Mouse (Mus musculus): ENCODE data around the gene Meis2. TPM values are rescaled to one million over a fixed set of nuclear protein-coding genes. Genes with fewer than 3 reads are reported as not detected.

Gene Meis2
- polyA plus RNA-seq, 1 experiment from 2014 or later = 139 TPM

DNA sequence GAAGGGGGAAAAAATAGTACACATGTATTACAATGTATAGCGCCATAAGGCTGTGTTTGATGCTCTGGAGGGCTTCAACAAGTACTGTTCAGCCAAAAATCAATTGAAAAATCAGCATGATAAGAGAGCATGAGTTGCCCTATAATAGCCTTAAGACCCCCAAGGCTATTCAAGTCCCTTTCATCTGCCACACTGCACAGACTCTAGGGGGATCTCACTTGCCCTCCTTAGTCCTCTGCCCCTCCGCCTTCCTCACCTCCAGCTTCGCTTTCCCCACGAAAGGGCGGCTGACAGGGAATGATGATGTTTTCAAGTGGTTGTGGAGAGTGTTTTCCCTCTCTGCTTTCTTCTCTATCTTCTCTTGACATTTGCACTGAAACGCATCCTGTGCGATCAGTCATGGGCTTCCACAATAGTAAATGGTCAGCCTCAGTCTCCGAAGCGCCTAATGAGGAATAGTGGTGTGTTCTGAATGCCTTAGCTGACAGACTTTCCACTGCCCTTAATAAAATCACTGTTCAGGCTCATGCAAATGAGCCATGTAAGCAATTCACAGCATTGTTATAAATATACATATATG, 23.9 kb downstream of the Meis2 start:
- peak overlapping the region; percentile 56 for H3K27ac ChIP-seq
- H3K4me1 ChIP-seq (replicated peaks) = peaks cover 32% of the 10 kb centered on the region
- no peak overlapping the region for H3K4me3 ChIP-seq
- no peaks in the 10 kb centered on the region for H3K27me3 ChIP-seq
- 47% methylated on average over 9 of the region's 9 CpGs for WGBS
- 0 out of 2 replicates have a peak, but pooled peaks have one; percentile 7 for ATAC-seq (ENCODE audit: low FRiP score)
- no peaks in the 10 kb centered on the region for H3K9me3 ChIP-seq
- H3K9ac ChIP-seq = no peak overlapping the region
- peak overlapping the region; percentile 25; the same call in 1 of the 2 replicates for H3K4me2 ChIP-seq
- H3K36me3 ChIP-seq = peaks cover 24% of the 10 kb centered on the region

DNA sequence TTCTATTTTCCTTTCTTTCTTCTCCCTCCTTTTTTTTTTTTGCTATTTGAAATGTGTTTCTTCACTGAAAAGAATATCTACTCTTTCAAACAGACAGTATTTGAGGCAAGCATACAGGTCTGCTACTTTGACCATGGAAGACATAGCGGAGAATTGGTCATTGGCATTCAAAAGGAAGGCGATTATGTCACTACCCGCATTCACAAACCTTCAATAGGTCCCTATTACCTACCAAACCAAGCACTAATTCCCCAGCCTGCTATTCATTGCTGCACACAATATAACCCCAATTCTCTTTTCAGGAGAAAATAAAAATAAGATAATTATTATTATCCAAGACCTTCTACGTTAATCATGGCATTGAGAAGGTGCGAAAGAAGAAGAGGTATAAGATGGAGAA, 30.3 kb downstream of the Meis2 start:
- Histone ChIP-seq H3K4me1 (replicated peaks) (no peaks in the 10 kb centered on the region), H3K9me3 (no peaks in the 10 kb centered on the region), H3K4me2 (no peak overlapping the region), H3K9ac (no peak overlapping the region), H3K27me3 (no peaks in the 10 kb centered on the region), H3K27ac (no peak overlapping the region), H3K36me3 (peaks cover 38% of the 10 kb centered on the region), H3K4me3 (no peak overlapping the region)
- ATAC-seq (ENCODE audit: low FRiP score) = no peak
- WGBS = 89% methylated on average over 5 of the region's 5 CpGs

DNA sequence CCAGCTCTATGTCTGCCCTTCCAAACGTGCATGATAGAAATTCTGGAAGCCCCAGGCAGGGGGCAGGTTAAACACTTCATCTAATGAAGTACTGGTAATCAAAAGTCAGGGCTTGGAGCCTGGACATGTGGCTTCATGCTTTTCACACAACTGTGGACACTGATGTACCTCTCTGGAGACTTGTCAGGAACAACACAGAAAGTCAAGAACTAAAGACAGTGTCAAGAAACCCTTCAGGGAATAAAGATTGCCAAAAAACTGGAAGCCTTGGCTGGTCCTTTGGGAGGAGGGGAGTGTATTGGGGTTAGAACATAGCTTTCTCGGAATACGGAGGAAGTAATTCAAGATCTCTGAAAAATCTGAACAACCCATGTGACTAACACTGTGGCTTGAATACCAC, 37.5 kb downstream of the Meis2 start:
- Histone ChIP-seq H3K36me3 (peaks cover 22% of the 10 kb centered on the region), H3K4me2 (no peak overlapping the region), H3K27me3 (no peaks in the 10 kb centered on the region), H3K27ac (no peak overlapping the region), H3K9me3 (no peaks in the 10 kb centered on the region), H3K9ac (no peak overlapping the region), H3K4me3 (no peak overlapping the region), H3K4me1 (replicated peaks) (peaks cover 6% of the 10 kb centered on the region; the same call in 1 of the 2 replicates)
- no peak for ATAC-seq (ENCODE audit: low FRiP score)
- WGBS = 65% methylated on average over 3 of the region's 3 CpGs

DNA sequence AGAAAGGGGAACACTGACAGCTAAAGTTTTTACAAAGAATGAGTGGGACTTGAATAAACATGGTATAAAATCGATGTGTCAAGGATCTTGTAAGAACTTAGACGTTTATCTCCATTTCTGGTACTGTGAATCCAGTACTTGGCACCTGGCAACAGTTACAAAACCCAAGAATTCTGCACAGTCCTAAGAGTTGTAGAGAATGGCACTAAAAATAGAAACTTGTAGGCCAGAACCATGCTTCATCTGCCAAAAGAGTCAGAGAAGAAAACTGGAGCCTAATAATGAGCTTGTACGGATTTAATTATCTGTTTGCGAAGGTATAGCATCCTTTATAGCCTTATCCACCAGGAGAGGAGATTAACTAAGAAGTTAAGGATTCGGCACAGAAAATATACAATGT, 42.8 kb downstream of the Meis2 start:
- Histone ChIP-seq H3K9me3 (no peaks in the 10 kb centered on the region), H3K27me3 (no peaks in the 10 kb centered on the region), H3K4me1 (replicated peaks) (peaks cover 47% of the 10 kb centered on the region), H3K36me3 (peaks cover 9% of the 10 kb centered on the region), H3K27ac (no peak overlapping the region), H3K9ac (no peak overlapping the region), H3K4me2 (no peak overlapping the region), H3K4me3 (no peak overlapping the region)
- WGBS = 81% methylated on average over 5 of the region's 5 CpGs
- no peak for ATAC-seq (ENCODE audit: low FRiP score)

DNA sequence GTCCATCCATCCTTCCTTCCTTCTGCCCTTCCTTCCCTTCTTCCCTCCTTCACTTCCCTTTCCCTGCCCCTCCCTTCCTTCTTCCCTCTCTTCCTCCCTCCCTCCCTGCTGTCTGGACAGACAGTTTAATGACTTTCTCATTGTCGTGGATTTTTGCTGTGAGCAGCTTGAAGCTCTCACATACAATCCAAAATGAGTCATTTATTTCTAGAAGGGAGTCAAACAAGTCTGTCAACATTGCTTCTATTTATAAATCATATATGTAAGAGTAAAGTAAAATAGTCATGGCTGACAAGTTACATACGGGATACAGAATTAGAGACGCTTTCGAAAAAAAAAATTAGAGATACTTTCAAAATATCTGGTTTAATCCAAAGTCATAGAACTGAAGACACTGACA, 43.7 kb downstream of the Meis2 start:
- Histone ChIP-seq H3K9me3 (no peaks in the 10 kb centered on the region), H3K9ac (no peak overlapping the region), H3K27ac (0 out of 2 replicates have a peak overlapping the region, but pooled peaks have one; percentile 86), H3K27me3 (no peaks in the 10 kb centered on the region), H3K36me3 (peaks cover 11% of the 10 kb centered on the region), H3K4me1 (replicated peaks) (peaks cover 49% of the 10 kb centered on the region), H3K4me2 (no peak overlapping the region), H3K4me3 (no peak overlapping the region)
- no peak for ATAC-seq (ENCODE audit: low FRiP score)
- 65% methylated on average over 4 of the region's 4 CpGs for WGBS

DNA sequence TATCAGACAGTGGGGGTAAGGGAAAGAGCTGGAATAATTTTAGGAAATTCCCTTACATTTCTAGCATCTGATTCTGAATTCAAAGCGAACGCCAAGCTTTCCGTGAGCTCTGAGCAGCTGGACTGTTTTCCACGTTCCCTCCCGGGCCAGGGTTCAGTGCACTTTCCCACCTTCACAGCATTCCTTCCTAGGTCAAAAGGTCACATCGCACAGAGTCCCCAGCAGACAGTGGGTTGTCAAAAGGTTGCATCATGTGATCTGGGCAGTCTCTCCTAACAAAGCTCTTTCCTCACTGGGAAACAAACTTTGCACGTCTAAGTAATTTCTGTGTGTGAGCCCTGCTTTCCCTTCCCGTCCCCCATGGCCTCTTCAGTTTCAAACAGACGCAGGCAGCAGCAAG, 44.6 kb downstream of the Meis2 start:
- no peak for ATAC-seq (ENCODE audit: low FRiP score)

DNA sequence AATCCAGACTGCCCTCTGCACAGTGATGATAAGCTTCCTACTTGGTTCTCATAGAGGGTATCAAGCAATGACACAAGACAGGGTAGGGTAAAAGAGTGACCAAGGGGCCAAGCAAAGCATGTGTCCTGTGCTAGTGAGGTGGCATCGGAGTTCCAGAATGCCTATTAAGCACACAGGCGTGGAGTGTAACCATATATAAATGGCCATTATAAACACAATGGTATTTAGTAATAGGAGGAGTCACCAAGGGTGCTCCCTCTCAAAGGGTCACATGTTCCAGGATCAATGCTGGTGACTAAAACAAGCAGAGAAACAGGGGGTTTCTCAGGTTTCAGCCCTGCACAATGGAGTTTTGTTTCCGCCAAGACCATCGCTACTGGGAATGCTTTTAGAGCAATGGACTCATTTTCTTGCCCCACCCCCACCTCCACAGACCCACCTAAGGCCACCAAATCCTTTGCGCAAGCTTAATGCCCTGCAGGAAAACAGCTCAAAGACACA, 45.1 kb downstream of the Meis2 start:
- Histone ChIP-seq H3K9ac (peak overlapping the region; percentile 49), H3K27ac (peak overlapping the region; percentile 86), H3K9me3 (no peaks in the 10 kb centered on the region), H3K27me3 (no peaks in the 10 kb centered on the region), H3K4me2 (peak overlapping the region; percentile 37), H3K4me3 (no peak overlapping the region), H3K4me1 (replicated peaks) (peaks cover 49% of the 10 kb centered on the region), H3K36me3 (peaks cover 11% of the 10 kb centered on the region)
- ATAC-seq (ENCODE audit: low FRiP score) = peak; percentile 59
- 4% methylated on average over 5 of the region's 5 CpGs for WGBS

More for the DNA sequence above, 44.6 kb downstream of the Meis2 start:
- Histone ChIP-seq H3K9me3 (no peaks in the 10 kb centered on the region), H3K27ac (peak overlapping the region; percentile 86), H3K4me3 (no peak overlapping the region), H3K36me3 (peaks cover 11% of the 10 kb centered on the region), H3K4me2 (peak overlapping the region; percentile 37), H3K9ac (peak overlapping the region; percentile 49), H3K4me1 (replicated peaks) (peaks cover 49% of the 10 kb centered on the region), H3K27me3 (no peaks in the 10 kb centered on the region)
- WGBS = 4% methylated on average over 9 of the region's 9 CpGs

DNA sequence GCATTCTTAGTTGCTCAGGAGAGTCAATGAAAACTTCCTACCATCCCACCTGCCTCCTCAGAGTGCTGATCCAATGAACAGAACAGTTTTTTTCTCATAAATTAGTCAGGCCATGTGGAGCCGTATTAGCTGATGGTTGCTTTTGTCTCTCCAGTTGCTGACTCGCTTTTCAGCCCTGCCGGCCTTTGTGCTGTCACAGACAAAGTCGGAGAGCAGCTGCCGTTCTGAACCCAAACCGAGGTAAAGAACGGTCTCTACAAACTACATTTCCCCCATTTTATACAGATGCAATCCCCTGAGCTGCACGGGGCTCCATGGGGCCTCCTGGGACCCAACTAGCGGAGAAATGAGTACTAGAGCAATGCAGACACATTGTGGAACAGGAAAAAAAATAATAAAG, 45.7 kb downstream of the Meis2 start:
- peaks cover 8% of the 10 kb centered on the region for H3K36me3 ChIP-seq
- ATAC-seq (ENCODE audit: low FRiP score) = peak; percentile 34; the same call in 1 of the 2 replicates
- no peak overlapping the region for H3K4me3 ChIP-seq
- peak overlapping the region; percentile 86 for H3K27ac ChIP-seq
- peak overlapping the region; percentile 49 for H3K9ac ChIP-seq
- no peaks in the 10 kb centered on the region for H3K27me3 ChIP-seq
- 15% methylated on average over 9 of the region's 9 CpGs for WGBS
- peak overlapping the region; percentile 37 for H3K4me2 ChIP-seq
- H3K9me3 ChIP-seq = no peaks in the 10 kb centered on the region
- H3K4me1 ChIP-seq (replicated peaks) = peaks cover 49% of the 10 kb centered on the region

DNA sequence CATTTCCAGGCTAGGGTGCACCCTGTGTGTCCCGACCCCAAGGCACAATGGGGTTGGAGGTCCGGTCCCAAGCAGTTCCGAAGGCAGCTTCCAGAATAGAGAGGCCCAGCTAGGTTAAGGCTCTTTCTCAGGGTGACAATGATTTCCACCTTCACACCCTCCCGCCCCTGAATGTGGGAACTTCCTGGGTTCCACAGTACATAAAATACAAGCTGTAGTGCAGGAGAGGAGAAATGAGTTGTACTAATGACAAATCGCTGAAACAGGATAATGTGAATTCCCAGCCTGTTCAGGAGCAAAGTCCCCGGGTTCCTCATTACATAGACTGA, 46.2 kb downstream of the Meis2 start:
- Histone ChIP-seq H3K36me3 (peaks cover 5% of the 10 kb centered on the region; the same call in 1 of the 2 replicates), H3K9ac (0 out of 2 replicates have a peak overlapping the region, but pooled peaks have one; percentile 1), H3K4me3 (no peak overlapping the region), H3K4me2 (peak overlapping the region; percentile 37; the same call in 1 of the 2 replicates), H3K9me3 (no peaks in the 10 kb centered on the region), H3K27ac (peak overlapping the region; percentile 86), H3K27me3 (no peaks in the 10 kb centered on the region), H3K4me1 (replicated peaks) (peaks cover 49% of the 10 kb centered on the region)
- peak; percentile 50 for ATAC-seq (ENCODE audit: low FRiP score)
- 15% methylated on average over 6 of the region's 6 CpGs for WGBS

DNA sequence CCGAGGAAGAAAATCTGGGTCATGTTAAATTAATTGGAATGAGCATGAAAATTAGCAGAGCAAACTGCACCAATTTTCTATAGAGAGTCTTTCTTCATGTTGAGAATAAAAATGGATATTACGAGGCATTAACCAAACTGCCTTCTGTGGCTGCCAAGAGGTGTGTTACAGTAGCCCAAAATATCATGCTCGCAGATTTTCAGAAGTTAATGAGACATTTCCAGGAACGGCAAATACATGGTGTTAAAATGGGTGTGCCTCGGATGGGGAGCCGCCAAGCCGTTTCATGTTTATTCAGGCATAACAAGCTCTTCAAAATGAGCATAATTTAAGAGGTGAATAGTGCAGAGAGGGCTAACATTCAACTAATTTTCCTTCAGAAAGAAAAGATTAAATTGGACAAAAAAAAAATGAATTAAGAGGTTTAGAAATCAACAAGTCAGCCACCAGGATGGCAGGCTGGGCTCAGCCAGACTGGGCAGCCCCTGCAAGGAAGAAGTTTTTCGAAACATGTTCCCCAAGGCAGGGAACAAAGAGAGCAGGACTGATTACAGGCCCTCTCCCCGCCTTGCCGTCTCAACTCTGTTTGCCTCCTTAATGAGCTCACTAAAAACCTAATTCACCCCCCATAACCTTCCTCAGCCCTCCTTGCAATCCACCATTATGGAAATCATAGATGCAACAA, 46.7 kb downstream of the Meis2 start:
- Histone ChIP-seq H3K36me3 (peaks cover 5% of the 10 kb centered on the region; the same call in 1 of the 2 replicates), H3K27me3 (no peaks in the 10 kb centered on the region), H3K9ac (0 out of 2 replicates have a peak overlapping the region, but pooled peaks have one; percentile 1), H3K4me1 (replicated peaks) (peaks cover 46% of the 10 kb centered on the region), H3K9me3 (no peaks in the 10 kb centered on the region), H3K4me3 (no peak overlapping the region), H3K27ac (peak overlapping the region; percentile 86), H3K4me2 (peak overlapping the region; percentile 37; the same call in 1 of the 2 replicates)
- no peak for ATAC-seq (ENCODE audit: low FRiP score)
- WGBS = 25% methylated on average over 10 of the region's 10 CpGs

DNA sequence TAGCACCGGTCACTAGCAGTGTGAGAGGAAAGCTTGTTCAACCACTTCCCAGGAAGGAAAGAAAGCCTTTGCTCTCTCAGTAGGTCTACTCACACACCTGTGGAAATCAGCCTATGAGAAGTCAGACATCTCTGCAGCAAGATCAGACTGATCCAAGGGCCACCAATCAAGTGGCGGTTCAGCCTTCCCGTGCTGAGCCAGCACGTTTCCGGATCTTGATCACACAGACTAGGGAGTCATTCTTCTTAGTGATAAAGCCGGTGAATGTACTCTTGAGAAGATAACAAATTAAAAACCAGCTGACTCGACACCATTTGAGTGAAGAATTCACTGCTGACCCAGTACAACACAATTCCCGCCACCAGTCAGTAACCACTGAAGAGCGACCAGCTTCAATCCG, 50.1 kb downstream of the Meis2 start:
- H3K9me3 ChIP-seq = no peaks in the 10 kb centered on the region
- H3K4me1 ChIP-seq (replicated peaks) = peaks cover 32% of the 10 kb centered on the region
- H3K27me3 ChIP-seq = no peaks in the 10 kb centered on the region
- ATAC-seq (ENCODE audit: low FRiP score) = no peak
- 72% methylated on average over 10 of the region's 10 CpGs for WGBS
- H3K27ac ChIP-seq = no peak overlapping the region
- peaks cover 5% of the 10 kb centered on the region; the same call in 1 of the 2 replicates for H3K36me3 ChIP-seq
- H3K4me3 ChIP-seq = no peak overlapping the region
- no peak overlapping the region for H3K4me2 ChIP-seq
- no peak overlapping the region for H3K9ac ChIP-seq

DNA sequence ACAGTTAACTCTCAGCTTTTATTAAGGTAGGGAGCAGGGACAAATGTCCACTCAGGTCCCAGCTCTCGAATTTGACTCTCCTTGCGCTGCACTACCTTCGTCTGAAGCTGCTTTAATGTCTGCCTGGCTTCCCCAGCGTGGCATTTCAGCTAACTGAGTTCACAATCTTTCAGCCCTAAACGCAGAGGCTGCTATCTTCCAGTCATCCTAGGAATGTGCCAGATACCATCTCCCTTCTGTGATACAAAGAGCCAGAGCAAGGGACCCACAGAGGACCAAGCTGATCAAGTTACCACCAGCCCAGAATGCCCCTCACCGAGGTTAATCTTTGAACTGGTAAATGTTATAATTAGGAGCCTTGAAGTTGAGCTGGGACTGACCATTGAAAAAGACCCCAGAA, 55.2 kb downstream of the Meis2 start:
- no peak overlapping the region for H3K4me2 ChIP-seq
- 30% methylated on average over 6 of the region's 6 CpGs for WGBS
- H3K27me3 ChIP-seq = no peaks in the 10 kb centered on the region
- H3K4me1 ChIP-seq (replicated peaks) = peaks cover 34% of the 10 kb centered on the region
- no peaks in the 10 kb centered on the region; the same call in 1 of the 2 replicates for H3K36me3 ChIP-seq
- ATAC-seq (ENCODE audit: low FRiP score) = no peak
- no peak overlapping the region for H3K4me3 ChIP-seq
- H3K27ac ChIP-seq = peak overlapping the region; percentile 44; the same call in 1 of the 2 replicates
- H3K9ac ChIP-seq = no peak overlapping the region; the same call in 1 of the 2 replicates
- H3K9me3 ChIP-seq = no peaks in the 10 kb centered on the region

All from hindbrain, embryonic 13.5 days (tissue).